Mouse (Mus musculus): ENCODE measurements around the gene Mucl3.

- TF ChIP-seq CTCF (conservative IDR thresholded peaks at IDR 0.05 in 1 of 2, IDR thresholded peaks at IDR 0.05 in 1 of 2; ENCODE audit: low read depth in 2 of 2, low read length in 2 of 2) (0 out of 4 replicates have a peak, but pooled peaks of 1 of the 2 experiments have one; percentile 6), RCOR1 (conservative IDR thresholded peaks at IDR 0.05; ENCODE audit: low read depth, low read length) (no peak), POLR2A (IDR thresholded peaks at IDR 0.05; ENCODE audit: low read depth, low read length) (no peak), MYC (IDR thresholded peaks at IDR 0.05; ENCODE audit: low read depth, low read length) (no peak), MAFK (IDR thresholded peaks at IDR 0.05; ENCODE audit: insufficient replicate concordance, low read length) (no peak), EP300 (IDR thresholded peaks at IDR 0.05; ENCODE audit: low read length) (no peak), USF2 (conservative IDR thresholded peaks at IDR 0.05; ENCODE audit: low read depth, low read length) (no peak), ZC3H11A (IDR thresholded peaks at IDR 0.05; ENCODE audit: low read depth, low read length) (no peak)
Observed at GRCm38 (mm10) chr17:35633992-35634391, 9.5 kb downstream of the Mucl3 start.
